Mouse (Mus musculus): ENCODE measurements at regions not wholly inside any gene's neighbourhood (a gene's known extent, or its start where the extent isn't known, plus 50 kb on each side); places are given as distances from the start of the nearest gene placed in this dataset.

GRCm38 (mm10) chrX:11158416-11158815, 140.6 kb upstream of the H2al1a start:
- no peak for DNase-seq (ENCODE audit: low read depth, low spot score)

- peak; percentile 38 for DNase-seq (ENCODE audit: low read depth, low spot score)
Measured at GRCm38 (mm10) chrX:11170416-11170815, 128.6 kb upstream of the H2al1a start.

- no peak for DNase-seq (ENCODE audit: low read depth, low spot score)
Measured at GRCm38 (mm10) chrX:11180194-11180816, 118.8 kb upstream of the H2al1a start.

GRCm38 (mm10) chrX:11181855-11182254, 117.2 kb upstream of the H2al1a start:
- peak; percentile 33 for DNase-seq (ENCODE audit: low read depth, low spot score)

- DNase-seq (ENCODE audit: low read depth, low spot score): no peak
Measured at GRCm38 (mm10) chrX:11190851-11191250, 108.2 kb upstream of the H2al1a start.

- no peak for DNase-seq (ENCODE audit: low read depth, low spot score)
Measured at GRCm38 (mm10) chrX:11204135-11204534, 94.9 kb upstream of the H2al1a start.

GRCm38 (mm10) chrX:11209895-11210294, 89.2 kb upstream of the H2al1a start:
- peak; percentile 26 for DNase-seq (ENCODE audit: low read depth, low spot score)

GRCm38 (mm10) chrX:11212811-11213210, 86.2 kb upstream of the H2al1a start:
- peak; percentile 14 for DNase-seq (ENCODE audit: low read depth, low spot score)

GRCm38 (mm10) chrX:11213492-11213891, 85.6 kb upstream of the H2al1a start:
- no peak for DNase-seq (ENCODE audit: low read depth, low spot score)

GRCm38 (mm10) chrX:11239066-11239465, 60.0 kb upstream of the H2al1a start:
- DNase-seq (ENCODE audit: low read depth, low spot score): no peak

GRCm38 (mm10) chrX:11245576-11245975, 53.5 kb upstream of the H2al1a start:
- no peak for DNase-seq (ENCODE audit: low read depth, low spot score)

Data from skeletal muscle tissue, adult 2 months (tissue).